Mouse (Mus musculus) liver, embryonic 16.5 days (tissue): Measurements from ENCODE around the gene 3110009E18Rik. TPM values are rescaled to one million over a fixed set of nuclear protein-coding genes. Genes with fewer than 3 reads are reported as not detected.

Source experiments
- ATAC-seq: fragments of 200-750 bp; cut with Nextera tagmentation; 2 replicates; pipeline ENCODE4 v1.8.0; 2017; ENCODE audit warnings: low read depth, mild to moderate bottlenecking, moderate number of reproducible peaks, moderate library complexity
- H3K27ac ChIP-seq: fragments of 300-500 bp; sonication (generic); 2 replicates; pipeline ENCODE4 v1.5.1; 2014; ENCODE audit warnings: mild to moderate bottlenecking, low read length
- H3K27me3 ChIP-seq: fragments of 300-500 bp; sonication (generic); 2 replicates; pipeline ENCODE4 v1.6.1; 2014; ENCODE audit warnings: low read depth, low read length, mixed read lengths; ENCODE audit not compliant: control insufficient read depth, insufficient read depth
- H3K36me3 ChIP-seq: fragments of 300-500 bp; sonication (generic); 2 replicates; pipeline ENCODE4 v1.6.1; 2014; ENCODE audit warnings: mild to moderate bottlenecking; ENCODE audit not compliant: control insufficient read depth, insufficient read depth
- H3K4me1 ChIP-seq: fragments of 300-500 bp; sonication (generic); 2 replicates; pipeline ENCODE4 v1.6.1; 2014; ENCODE audit warnings: low read depth, low read length, mixed read lengths; ENCODE audit not compliant: control insufficient read depth
- H3K4me2 ChIP-seq: fragments of 300-500 bp; sonication (generic); 2 replicates; pipeline ENCODE4 v1.6.1; 2014; ENCODE audit warnings: low read depth, low read length, mixed read lengths
- H3K4me3 ChIP-seq: fragments of 300-500 bp; sonication (generic); 2 replicates; pipeline ENCODE4 v1.5.1; 2014; ENCODE audit warnings: low read depth, mild to moderate bottlenecking, low read length
- H3K9ac ChIP-seq: fragments of 300-500 bp; sonication (generic); 2 replicates; pipeline ENCODE4 v1.6.1; 2014; ENCODE audit warnings: low read depth, low read length
- H3K9me3 ChIP-seq: fragments of 300-500 bp; sonication (generic); replicated peaks from 2 replicates; pipeline ENCODE4 v1.6.1; 2016; ENCODE audit warnings: low read length; ENCODE audit not compliant: control insufficient read depth
- WGBS: fragments of 180-500 bp; shearing (Covaris S2); extraction: QIAGEN DNeasy Blood & Tissue Kit; methylation state at CpG from one replicate; pipeline ENCODE4 v1.1.7; 2014; ENCODE audit not compliant: insufficient replicate concordance; 5-methylcytosine and 5-hydroxymethylcytosine counted together
- polyA plus RNA-seq: library from polyadenylated mRNA; unstranded; fragments of >200 nt; fragmentation: Nextera tagmentation; extraction: Ambion mirVana; gene quantifications from 2 replicates; pipeline ENCODE4 v1.2.1, GENCODE M21; 2015

The 3110009E18Rik gene
- polyA plus RNA-seq, 1 experiment from 2014 or later: 4.8 TPM

- no peak for ATAC-seq
- WGBS: 54% methylated on average over 5 of the region's 5 CpGs
- H3K27me3 ChIP-seq: no peaks in the 10 kb centered on the region
Measured at GRCm38 (mm10) chr1:120171819-120172521, 51.0 kb downstream of the 3110009E18Rik start.

GRCm38 (mm10) chr1:120174991-120175390 is 54.0 kb downstream of the 3110009E18Rik start:
- no peak overlapping the region for H3K9ac ChIP-seq
- no peaks in the 10 kb centered on the region for H3K36me3 ChIP-seq
- H3K9me3 ChIP-seq: no peaks in the 10 kb centered on the region
- H3K4me2 ChIP-seq: no peak overlapping the region
- no peak overlapping the region for H3K4me3 ChIP-seq
- H3K27ac ChIP-seq: no peak overlapping the region
- H3K27me3 ChIP-seq: no peaks in the 10 kb centered on the region
- no peaks in the 10 kb centered on the region for H3K4me1 ChIP-seq
- 46% methylated on average over 4 of the region's 4 CpGs for WGBS
- no peak for ATAC-seq

More at GRCm38 (mm10) chr1:120171819-120172521, 51.0 kb downstream of the 3110009E18Rik start:
- H3K36me3 ChIP-seq: no peaks in the 10 kb centered on the region
- H3K9ac ChIP-seq: no peak overlapping the region
- H3K9me3 ChIP-seq: no peaks in the 10 kb centered on the region
- H3K4me2 ChIP-seq: no peak overlapping the region
- H3K4me3 ChIP-seq: no peak overlapping the region
- H3K4me1 ChIP-seq: no peaks in the 10 kb centered on the region
- H3K27ac ChIP-seq: no peak overlapping the region

- 23% methylated on average over 14 of the region's 14 CpGs for WGBS
- no peak overlapping the region for H3K4me3 ChIP-seq
- H3K9ac ChIP-seq: no peak overlapping the region
- H3K27ac ChIP-seq: no peak overlapping the region
- ATAC-seq: no peak
- H3K9me3 ChIP-seq: no peaks in the 10 kb centered on the region
- no peaks in the 10 kb centered on the region for H3K36me3 ChIP-seq
- H3K4me1 ChIP-seq: no peaks in the 10 kb centered on the region
- no peaks in the 10 kb centered on the region for H3K27me3 ChIP-seq
- no peak overlapping the region for H3K4me2 ChIP-seq
Measured at GRCm38 (mm10) chr1:120176313-120176712, 55.3 kb downstream of the 3110009E18Rik start.

- no peaks in the 10 kb centered on the region for H3K36me3 ChIP-seq
- H3K27me3 ChIP-seq: no peaks in the 10 kb centered on the region
- WGBS: 71% methylated on average over 8 of the region's 8 CpGs
- no peak for ATAC-seq
- H3K4me1 ChIP-seq: no peaks in the 10 kb centered on the region
- no peaks in the 10 kb centered on the region for H3K9me3 ChIP-seq
- no peak overlapping the region for H3K4me2 ChIP-seq
- H3K4me3 ChIP-seq: no peak overlapping the region
- no peak overlapping the region for H3K9ac ChIP-seq
- H3K27ac ChIP-seq: no peak overlapping the region
Measured at GRCm38 (mm10) chr1:120177141-120177540, 56.2 kb downstream of the 3110009E18Rik start.

- Histone ChIP-seq H3K27me3 (no peaks in the 10 kb centered on the region), H3K4me2 (no peak overlapping the region), H3K4me1 (no peaks in the 10 kb centered on the region), H3K4me3 (no peak overlapping the region), H3K36me3 (no peaks in the 10 kb centered on the region), H3K9ac (no peak overlapping the region), H3K9me3 (no peaks in the 10 kb centered on the region), H3K27ac (no peak overlapping the region)
- WGBS: 55% methylated on average over 6 of the region's 6 CpGs
- ATAC-seq: no peak
Measured at GRCm38 (mm10) chr1:120186204-120186603, 65.2 kb downstream of the 3110009E18Rik start.

- Histone ChIP-seq H3K4me2 (no peak overlapping the region), H3K27ac (no peak overlapping the region), H3K9me3 (no peaks in the 10 kb centered on the region), H3K36me3 (no peaks in the 10 kb centered on the region), H3K9ac (no peak overlapping the region), H3K27me3 (no peaks in the 10 kb centered on the region), H3K4me1 (no peaks in the 10 kb centered on the region), H3K4me3 (no peak overlapping the region)
- WGBS: 76% methylated on average over 9 of the region's 9 CpGs
- no peak for ATAC-seq
Measured at GRCm38 (mm10) chr1:120186655-120187054, 65.7 kb downstream of the 3110009E18Rik start.

GRCm38 (mm10) chr1:120187059-120187458 is 66.1 kb downstream of the 3110009E18Rik start:
- H3K9me3 ChIP-seq: no peaks in the 10 kb centered on the region
- H3K27me3 ChIP-seq: no peaks in the 10 kb centered on the region
- H3K9ac ChIP-seq: no peak overlapping the region
- no peak overlapping the region for H3K4me2 ChIP-seq
- WGBS: 72% methylated on average over 7 of the region's 7 CpGs
- no peak overlapping the region for H3K4me3 ChIP-seq
- H3K36me3 ChIP-seq: no peaks in the 10 kb centered on the region
- ATAC-seq: no peak
- no peak overlapping the region for H3K27ac ChIP-seq
- no peaks in the 10 kb centered on the region for H3K4me1 ChIP-seq

- Histone ChIP-seq H3K27me3 (no peaks in the 10 kb centered on the region), H3K9ac (no peak overlapping the region), H3K4me2 (no peak overlapping the region), H3K4me1 (no peaks in the 10 kb centered on the region), H3K9me3 (no peaks in the 10 kb centered on the region), H3K36me3 (no peaks in the 10 kb centered on the region), H3K4me3 (no peak overlapping the region), H3K27ac (no peak overlapping the region)
- 71% methylated on average over 6 of the region's 6 CpGs for WGBS
- ATAC-seq: no peak
Measured at GRCm38 (mm10) chr1:120189206-120189605, 68.2 kb downstream of the 3110009E18Rik start.

- Histone ChIP-seq H3K36me3 (no peaks in the 10 kb centered on the region), H3K27me3 (no peaks in the 10 kb centered on the region), H3K9me3 (no peaks in the 10 kb centered on the region), H3K9ac (no peak overlapping the region), H3K4me2 (no peak overlapping the region), H3K4me3 (no peak overlapping the region), H3K27ac (no peak overlapping the region), H3K4me1 (no peaks in the 10 kb centered on the region)
- 72% methylated on average over 2 of the region's 2 CpGs for WGBS
- no peak for ATAC-seq
Measured at GRCm38 (mm10) chr1:120190300-120190699, 69.3 kb downstream of the 3110009E18Rik start.
